Mouse (Mus musculus): ENCODE data around the gene Lyz1.
"Not testable (repeated sequence)": the region's sequence is repeated elsewhere in the genome, so short reads cannot be mapped to it uniquely, and the experiment has no call there.

Lyz1 gene

DNA sequence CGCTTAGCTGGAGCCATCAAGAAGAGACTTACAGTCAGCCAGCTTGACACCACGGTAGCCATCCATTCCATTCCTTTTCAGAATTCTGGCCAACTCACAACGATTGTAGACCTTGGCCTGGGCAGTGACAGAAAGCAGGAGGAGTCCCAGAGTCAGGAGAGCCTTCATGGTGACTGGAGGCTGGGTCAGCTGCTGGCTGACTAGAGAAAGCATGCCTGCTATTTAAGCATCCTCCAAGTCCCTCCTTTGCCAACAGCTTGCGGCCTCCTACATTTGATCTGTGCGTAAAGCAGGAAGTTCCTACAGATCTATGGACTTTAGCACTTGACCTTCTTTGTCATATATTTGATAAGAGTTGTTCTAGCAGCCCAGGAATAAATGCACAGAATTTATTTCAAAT lies at the start of gene Lyz1:
Lyz1 (minus strand) TSS at position 198 of the 400 bp plus-strand sequence.
- DNase-seq = no peak

DNA sequence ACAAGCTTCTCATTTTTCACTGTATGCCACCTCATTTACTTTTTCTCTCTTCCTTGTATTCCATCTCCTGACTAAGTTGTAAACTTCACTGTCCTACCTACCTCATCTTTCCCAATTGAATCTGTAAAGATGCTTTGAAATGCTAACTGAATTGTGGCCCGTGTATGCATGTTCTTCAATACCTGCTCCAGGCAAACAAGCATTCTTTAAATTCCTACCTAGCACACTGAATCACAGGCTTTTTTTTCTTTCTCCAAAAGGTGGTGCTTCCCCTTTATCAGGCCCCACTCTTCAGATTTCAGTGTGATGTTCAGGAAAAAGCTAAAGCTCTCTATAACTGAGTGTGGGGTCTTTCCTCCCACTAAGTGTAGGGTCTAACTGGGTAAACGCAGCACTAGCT lies 49.7 kb upstream of the Lyz1 start:
- no peak for DNase-seq

DNA sequence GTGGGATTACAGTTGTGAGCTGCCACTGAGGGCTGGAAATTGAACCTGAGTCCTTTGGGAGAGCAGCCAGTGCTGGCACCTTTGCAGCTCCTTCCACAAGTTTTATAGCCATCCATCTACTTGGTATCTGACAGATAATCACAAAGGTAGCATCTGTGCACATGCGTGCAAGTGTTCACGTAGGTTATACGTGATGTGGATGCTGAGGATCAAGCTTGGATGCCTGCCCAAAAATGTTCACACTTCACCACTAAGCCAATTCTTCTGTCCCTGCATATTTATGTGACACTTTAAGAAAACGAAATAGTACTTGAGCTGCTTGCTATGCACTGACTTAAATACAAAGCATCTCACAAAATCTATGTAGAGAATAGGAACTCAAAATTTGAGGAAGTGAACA lies 48.4 kb upstream of the Lyz1 start:
- DNase-seq = no peak

DNA sequence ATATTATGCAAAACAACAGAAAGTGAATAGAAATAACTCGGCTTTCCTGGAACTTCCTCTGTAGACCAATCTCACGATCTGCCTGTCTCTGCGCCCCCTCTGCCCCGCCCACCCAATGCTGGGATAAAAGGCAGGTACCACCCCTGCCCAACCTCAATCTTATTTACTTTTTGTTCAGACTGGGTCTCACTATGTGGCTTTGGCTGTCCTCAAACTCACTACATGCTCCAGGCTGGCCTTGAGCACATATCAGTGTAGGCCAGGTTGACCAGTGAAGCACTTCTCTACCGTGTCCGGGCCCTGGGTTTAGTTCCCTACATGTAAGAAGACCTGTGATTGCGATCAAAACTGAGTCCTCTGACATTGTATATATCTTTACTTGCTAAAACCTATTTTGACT lies 46.6 kb upstream of the Lyz1 start:
- DNase-seq = no peak

DNA sequence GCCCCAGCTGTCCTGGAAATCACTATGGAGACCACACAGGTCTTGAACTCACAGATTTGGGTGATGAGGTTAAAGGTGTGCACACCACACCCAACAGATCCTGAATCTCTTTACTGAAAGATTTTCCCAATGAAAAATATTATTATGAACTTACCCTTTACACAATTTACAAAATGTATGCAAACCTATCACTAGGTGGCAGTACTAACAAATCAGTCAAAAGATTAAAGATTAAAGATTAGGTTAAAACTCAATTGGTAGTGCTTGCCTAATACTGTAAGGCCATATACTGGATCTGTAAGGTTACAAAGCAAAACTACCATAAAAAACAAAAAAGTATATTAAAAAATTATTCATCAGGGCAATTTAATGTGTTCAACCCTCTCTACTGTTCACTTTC lies 45.3 kb upstream of the Lyz1 start:
- DNase-seq = no peak

DNA sequence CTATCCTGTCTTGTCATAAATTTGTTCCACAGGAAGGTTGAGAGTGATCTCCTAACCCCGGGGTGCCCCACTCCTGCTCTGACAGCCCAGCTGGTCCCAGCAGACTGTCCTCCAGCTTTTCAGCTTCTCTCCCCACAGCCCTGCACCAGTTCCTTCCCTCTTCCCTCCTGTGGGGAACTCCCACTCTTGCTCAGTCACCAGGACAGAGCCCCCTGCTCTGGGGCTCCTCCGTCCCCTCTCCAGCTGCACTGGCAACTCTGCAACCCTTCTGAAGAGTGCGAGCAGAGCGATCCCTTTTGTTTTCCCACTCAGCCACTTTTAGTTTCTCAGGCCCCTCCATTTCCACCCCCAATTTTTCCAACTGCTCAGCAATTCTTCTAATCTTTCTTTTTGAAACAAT lies 43.0 kb upstream of the Lyz1 start:
- no peak for DNase-seq

DNA sequence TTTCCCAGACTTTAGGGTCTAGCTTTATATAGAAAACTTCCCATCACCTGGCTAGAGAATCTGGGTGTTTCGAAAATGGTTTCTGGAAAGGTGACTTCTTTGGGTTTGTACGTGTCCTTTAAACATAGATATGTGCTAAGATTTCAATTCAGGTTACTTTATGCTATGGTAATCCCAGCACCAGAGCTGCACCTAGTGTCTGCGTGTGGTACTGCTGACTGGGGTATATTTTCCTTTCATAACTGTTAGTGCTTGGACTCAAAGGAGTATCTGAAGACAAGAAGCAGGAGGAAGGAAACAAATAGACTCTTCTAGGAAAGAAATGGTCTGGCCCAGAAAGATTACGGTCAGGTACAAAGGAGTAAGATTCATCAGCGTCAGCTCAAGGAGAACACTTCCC lies 37.9 kb upstream of the Lyz1 start:
- DNase-seq = peak in 1 of 2 experiments; percentile 42

DNA sequence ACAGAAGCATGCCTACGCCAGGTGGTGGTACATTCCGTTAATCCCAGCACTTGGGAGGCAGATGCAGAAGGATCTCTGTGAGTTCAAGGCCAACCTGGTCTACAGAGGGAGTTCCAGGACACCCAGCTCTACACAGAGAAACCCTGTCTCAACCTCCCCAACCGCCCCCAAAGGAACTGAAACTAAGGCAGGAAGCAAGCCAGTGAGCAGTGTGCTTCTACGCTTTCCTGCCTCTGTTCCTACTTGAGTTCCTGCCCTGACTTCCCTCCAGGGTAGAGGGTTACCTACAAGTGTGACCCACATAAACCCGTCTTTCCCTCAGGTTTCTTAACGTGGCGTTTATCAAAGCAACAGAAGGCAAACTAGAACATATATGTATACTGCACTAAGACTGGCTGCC lies 31.1 kb upstream of the Lyz1 start:
- DNase-seq = peak; percentile 31 to 44

DNA sequence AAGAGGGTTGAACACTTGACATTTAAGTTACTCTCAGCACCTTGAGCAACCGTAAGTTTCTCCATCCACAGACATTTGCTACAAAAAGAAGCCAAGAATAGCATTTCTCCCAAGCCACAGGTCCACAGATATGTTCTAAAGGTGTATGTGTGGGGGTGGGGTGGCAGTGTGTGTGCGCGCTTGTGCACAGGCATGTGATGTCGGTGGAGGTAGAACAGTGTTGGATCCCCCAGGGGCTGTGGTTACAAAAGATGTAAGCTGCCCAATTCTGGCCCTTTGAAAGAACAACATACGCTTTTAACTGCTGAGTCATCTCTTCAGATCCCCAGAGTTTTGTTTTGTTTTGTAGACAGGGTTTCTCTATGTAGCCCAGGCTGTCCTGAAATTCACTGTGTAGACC lies 30.0 kb upstream of the Lyz1 start:
- no peak for DNase-seq

DNA sequence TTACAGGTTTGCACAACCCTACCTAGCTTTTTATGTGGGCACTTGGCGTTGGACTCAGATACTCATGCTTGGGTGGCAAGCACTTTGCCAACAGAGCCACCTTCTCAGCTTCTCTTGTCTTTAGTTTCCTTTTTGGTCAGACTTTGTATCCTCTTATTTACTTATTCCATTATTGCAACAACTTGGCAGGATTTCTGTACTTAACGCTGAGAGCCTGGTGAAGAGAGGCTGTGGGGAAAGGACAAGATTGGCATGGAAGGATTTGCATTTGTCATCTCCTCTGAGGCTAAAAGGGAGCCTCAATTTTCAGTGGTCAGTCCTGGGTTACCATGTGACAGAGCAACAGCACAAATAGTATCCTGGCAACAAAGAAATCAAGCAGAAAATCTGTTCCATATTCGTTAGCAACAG lies 27.9 kb upstream of the Lyz1 start:
- no peak for DNase-seq

DNA sequence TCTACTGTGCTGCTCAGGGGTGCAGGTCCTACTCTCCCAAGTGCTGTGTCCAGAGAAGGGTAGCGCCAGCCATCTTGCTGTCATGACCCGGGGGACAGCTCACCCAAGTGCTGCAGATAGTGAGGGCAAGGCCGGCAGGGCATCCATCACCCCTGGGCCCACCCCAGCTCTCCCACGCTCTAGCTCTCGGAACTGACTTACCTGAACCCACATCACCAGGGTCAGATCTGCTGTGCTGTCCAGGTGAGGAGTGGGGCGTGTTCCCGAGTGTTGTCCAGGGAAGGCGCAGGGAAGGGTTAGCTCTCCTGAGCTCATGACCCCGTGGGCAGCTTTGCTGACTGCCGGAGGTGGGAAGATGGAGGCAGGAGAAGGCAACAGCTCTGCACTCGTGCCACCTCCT lies 23.7 kb upstream of the Lyz1 start:
- DNase-seq = no peak

DNA sequence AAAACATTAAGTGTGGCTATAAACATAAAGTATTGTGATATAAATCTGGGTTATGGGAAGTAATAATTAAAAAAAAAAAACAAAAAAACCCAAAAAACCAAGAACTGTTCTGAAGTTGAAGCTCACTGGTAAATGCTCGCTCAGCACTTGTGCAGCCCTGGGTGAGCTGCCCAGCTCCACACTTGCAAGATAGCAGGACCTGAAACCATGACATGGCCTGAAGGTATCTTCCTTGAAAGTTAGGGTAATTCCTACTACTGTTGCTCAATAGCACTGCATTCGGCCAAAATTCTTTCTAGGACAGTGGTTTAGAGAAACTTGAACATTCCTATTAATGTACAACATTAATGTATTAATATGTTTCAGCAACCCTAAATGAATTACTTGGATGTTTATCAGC lies 20.5 kb upstream of the Lyz1 start:
- no peak for DNase-seq

DNA sequence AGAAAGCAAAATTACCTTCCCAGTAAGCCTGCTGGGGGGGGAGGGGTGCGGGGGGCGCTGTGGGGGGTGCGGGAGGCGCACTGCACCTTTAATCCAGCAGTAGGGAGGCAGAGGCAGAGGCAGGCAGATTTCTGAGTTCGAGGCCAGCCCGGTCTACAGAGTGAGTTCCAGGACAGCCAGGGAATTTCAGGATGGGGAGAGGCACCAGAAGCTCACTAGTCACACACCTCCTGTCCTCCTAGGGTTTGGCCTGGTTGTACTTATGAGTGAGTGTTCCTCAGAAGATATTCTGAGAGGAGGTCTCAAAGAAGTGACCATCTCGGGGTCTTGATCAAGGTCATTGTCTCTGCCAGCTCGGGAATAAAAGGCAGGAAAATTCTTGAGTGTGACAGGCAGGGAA lies 19.5 kb upstream of the Lyz1 start:
- DNase-seq = no peak

DNA sequence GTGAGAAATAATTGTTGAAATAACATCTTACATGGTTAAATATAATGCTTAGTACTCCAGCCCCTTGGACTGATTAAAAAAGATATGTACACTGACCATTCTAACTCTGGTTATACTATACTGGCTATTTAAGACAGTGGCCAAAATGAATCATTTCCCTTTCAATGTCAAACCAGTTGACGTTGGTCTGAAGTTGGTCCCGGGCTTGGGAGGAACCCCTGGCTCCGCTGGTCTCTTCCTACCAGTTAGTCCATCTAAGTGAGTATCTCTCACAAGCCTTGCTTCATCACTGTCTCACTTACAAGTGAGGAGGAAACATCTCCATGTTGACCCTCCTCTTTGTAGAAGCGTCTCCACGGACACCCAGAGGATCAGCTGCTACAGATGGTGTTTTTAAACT lies 11.7 kb upstream of the Lyz1 start:
- DNase-seq = no peak

DNA sequence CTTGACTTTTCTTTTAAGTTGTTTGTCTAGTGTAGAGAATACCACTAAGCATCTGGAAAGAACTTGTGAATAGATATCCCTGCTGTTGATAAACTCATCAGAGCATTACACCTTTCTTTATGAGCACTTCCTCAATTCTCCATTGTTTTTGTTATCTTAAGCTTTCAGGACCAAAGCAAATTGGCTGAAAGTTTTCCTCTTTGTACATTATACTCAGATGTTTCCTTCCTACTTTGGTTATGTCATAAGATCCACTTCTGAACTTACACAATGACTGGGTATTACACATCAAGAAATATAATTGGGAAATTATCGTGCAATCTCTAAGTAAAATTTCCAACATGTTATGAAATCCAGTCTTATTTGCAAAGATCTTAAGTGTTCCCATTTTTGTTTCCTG lies 9.0 kb upstream of the Lyz1 start:
- no peak for DNase-seq

DNA sequence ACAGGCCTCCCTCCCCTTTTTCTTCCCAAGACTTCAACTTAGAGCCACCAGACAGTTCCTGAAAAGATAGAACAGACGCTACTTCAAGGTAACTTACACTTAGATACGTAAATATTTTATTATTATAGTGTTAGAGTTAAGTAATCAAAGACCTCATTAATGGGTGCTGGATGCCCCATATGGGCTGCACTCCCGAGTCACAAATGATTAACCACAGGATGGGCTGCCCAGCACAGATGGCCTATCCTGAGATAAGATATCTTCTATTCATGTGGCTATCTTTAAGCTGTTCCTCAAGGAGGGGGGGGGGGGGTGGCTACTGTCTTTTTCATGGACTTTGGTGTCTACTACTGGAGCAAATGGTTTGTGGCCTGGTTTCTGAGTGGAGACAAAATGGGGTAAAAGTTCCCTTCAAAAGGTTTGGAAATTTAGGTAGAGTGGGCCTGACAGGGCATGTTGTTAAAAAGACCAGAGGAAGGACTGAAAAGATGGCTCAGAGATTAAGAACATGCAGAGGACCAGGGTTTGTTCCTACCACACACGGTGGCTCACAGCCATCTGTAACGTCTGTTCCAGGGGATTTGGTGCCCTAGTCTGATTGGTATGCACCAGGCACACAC lies 7.3 kb upstream of the Lyz1 start:
- DNase-seq = no peak

DNA sequence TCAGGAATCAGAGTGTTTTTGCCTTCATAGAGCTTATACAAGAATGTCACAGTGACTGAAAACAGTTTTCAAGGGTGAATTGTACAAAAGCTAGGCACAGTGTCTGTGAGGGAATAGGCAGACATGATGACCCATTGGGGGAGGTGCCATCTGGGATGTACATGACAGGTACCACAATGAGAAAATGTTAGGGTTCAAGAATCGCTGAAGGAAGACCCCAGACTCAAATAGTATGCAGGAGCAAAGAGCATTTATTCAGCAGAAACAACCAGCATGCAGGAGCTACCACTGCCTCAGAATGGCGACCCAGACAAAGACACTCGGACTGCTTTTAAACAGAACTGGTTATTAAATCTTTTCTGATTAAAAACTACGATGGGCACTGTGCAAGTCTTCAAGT lies 6.4 kb upstream of the Lyz1 start:
- no peak for DNase-seq

DNA sequence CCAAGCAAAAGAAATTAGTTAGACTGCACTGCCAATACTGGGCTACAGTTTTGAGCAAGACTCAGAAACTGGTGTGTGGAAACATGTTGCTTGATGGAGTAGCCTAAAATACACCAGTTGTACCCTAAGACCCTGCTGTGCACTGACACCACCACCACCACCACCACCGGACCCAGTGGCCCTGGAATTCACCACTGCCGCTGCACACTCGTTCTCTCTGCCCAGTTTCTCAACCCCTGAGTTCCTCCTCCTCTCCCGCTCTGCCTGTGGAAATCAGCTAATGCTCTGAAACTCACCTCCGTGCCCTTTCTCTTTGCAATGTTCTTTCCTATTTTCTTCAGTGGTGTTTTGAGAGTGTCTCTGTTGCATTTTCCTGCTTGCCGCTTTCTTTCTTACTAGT lies 5.7 kb upstream of the Lyz1 start:
- DNase-seq = no peak

DNA sequence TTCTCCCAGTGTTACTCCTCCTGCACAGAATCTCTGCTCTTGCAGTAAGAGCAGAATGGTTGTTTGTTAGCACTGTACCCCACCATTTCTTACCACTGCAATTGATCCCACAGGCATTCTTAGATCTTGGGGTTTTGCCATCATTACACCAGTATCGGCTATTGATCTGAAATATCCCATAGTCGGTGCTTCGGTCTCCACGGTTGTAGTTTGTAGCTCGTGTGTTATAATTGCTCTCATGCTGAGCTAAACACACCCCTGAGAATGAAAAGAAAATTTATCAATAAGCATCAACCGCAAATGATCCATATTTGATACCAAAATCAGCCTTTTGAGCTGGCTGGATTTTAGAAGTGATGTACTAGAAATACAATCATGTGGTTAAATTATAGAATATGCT lies 1.7 kb downstream of the Lyz1 start:
- DNase-seq = not testable (repeated sequence)

DNA sequence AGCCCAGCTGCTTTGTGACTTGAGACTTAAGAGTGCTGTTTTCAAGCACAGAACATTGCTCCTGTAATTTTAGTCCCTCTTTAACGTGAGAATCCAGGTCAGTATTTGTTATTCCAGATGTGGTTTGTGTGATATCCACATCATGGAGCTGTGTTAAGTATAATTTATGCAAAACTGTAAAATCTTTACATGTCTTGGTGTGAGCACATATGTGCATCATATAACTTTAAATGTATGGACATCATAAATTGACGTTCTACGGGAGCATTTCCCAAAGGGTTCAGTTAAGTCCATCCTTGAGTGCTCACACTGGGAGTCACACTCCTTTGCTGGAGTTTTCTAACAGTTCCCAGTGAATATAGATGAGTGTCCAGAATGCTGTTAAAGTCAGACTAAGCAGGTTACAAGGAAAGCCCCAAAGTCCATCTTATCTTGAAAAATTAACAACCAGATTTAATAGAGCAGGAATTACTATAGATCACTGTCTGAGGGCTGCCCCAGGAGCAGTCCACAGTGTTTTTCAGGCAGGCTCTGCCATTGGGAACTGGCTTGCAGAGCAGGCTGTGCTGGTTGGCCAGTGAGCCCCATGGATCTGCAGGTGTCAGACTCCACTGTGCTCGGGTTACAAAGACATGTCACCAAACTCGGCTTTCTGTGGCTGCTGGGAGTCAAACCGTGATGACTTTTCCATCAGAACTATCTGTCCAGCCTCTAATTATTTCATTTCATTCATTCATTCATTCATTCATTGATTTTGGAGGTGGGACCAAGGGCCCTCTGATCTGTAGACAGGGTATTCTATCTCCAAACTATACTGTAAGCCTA lies 2.4 kb downstream of the Lyz1 start:
- DNase-seq = no peak

DNA sequence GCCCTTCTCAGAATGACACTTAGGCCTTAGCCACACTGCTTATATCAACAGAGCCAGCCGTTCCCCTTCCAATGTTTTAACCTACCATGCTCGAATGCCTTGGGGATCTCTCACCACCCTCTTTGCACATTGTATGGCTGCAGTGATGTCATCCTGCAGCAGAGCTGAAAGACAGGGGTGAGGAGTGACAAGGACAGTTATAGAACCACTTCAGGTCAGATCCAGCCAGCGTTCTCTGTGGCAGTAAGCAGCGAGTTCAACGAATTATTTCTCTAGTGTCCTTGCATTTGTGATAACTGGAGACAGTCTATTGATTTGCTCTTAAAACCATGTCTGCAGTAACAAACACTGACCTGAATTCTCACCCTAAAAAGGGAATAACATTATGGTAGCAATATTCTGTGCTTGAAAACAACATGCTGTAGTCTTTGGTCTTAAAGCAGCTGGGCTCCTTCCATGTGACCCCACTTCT lies 3.6 kb downstream of the Lyz1 start:
- DNase-seq = not testable (repeated sequence)

DNA sequence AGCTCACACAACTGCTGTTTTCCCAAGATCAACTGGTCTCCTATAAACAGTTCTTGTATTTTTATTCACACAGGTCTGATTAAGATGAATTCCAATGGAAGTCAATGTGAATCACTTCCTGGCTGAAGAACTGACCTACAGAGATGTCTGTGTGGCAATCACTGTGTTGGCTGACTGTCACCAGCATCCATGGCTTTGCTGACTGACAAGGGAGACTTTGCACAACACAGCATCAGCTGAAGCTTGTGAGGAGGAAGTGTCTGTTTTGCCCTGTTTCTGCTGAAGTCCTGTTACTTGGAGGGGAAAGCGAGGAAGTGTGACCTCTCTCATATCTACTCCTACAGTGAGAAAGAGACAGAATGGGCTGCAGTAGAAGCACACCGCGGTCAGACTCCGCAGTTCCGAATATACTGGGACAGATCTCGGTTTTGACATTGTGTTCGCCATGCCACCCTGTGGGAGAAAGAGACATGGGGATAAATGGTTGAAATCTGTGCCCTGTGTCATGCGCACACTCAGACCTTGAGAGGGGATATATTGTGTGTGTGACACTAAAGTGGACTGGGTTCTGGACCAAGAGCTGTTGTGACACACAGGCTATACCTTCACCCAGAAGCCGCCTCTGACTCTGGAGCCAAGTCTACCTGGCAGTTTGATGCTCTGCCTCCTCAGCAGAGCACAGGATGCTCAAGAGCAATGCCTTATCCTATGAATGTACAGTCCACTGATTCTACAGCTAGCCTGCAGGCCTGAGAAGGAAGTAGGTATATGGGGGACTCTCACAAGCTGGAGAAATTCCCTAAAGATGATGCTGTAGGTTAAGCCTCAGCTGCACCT lies 4.3 kb downstream of the Lyz1 start:
- no peak for DNase-seq

DNA sequence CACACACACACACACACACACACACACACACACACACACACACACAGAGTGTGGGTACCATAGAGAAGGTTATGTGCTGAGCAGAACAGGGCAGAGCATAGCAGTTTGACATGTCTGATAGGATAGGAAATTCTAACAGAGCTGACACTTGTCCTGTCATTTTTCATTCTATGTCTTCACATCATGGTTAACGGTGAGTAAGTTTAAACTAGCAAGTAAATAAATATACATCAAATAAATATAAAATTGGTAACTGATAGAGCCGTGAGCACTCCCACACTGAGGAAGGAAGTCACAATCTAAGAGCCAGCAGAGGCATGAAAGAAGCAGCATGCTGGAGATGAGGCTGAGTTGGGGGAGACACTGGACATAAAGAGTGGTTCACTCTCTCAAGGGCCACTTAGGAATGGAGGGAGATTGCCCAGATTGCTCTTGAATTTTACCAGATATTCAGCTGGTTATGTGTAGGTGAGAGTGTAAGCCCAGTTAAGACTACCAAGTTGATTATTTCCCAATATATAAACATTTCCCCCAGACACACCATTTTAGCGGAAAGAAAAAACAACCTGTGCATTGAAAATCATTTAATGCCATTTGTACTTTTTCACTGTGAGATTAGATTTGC lies 5.3 kb downstream of the Lyz1 start:
- no peak for DNase-seq
